ENCODE assay signal across 28 mouse cellular contexts in the genomic region with DNA sequence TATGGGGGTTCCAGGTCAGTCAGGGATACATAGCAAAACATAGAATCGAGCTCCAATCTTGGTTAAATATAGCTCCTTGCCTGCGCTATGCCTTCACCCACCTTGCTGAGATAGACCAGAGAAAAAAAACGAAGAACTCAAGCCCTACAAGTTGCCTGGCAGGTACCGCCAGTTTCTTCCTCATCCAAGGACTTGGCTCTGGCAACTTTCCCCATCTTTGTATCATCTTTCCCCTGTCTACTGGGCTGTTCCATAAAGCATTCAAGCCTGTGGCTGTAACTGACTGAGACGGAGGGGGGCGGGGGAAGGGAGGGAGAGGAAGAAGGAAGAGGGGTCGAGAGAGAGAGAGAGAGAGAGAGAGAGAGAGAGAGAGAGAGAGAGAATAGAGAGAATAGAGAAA.
DNase-seq lines count a peak whose midpoint lies in the region; ATAC-seq and TF ChIP-seq lines count a peak whose summit lies in the region.
"Had no signal": no experiment of that assay in that cellular context is flagged by ENCODE, and none has a peak within 500 bp of the region (broad histone marks: within the 10 kb centered on the region; RNA-seq: fewer than 3 reads in every experiment).

No protein-coding gene starts in this region.

- H3K4me3 ChIP-seq in embryonic facial prominence, embryonic 14.5 days (ENCODE audit: low read depth, low read length): no peak overlapping the region
- no peak overlapping the region for H3K4me3 ChIP-seq in embryonic facial prominence, embryonic 10.5 days
- H3K4me3 ChIP-seq in ES-Bruce4 (ENCODE audit: low read depth, low read length): peak overlapping the region; percentile 47
- H3K4me3 ChIP-seq: embryonic facial prominence, embryonic 12.5 days; erythroblast, embryonic 14.5 days; forebrain, embryonic 12.5 days; forebrain, embryonic 15.5 days; heart, adult 2 months; heart, embryonic 10.5 days; heart, embryonic 13.5 days had no signal

- no peaks in the 10 kb centered on the region; the same call in 1 of the 2 replicates for H3K4me1 ChIP-seq in embryonic facial prominence, embryonic 14.5 days (ENCODE audit: control insufficient read depth, insufficient read depth, low read length)
- peaks cover 13% of the 10 kb centered on the region for H3K4me1 ChIP-seq in embryonic facial prominence, embryonic 10.5 days
- H3K4me1 ChIP-seq in ES-Bruce4 (ENCODE audit: control insufficient read depth, insufficient read depth, low read length): peaks cover 4% of the 10 kb centered on the region

- TF ChIP-seq EP300 in ES-Bruce4 (IDR thresholded peaks at IDR 0.05; ENCODE audit: insufficient read depth, low read depth, low read length): no peak

- H3K9me3 ChIP-seq in embryonic facial prominence, embryonic 14.5 days (ENCODE audit: control insufficient read depth, low read length): no peaks in the 10 kb centered on the region
- no peaks in the 10 kb centered on the region for H3K9me3 ChIP-seq in embryonic facial prominence, embryonic 10.5 days
- no peaks in the 10 kb centered on the region for H3K9me3 ChIP-seq in ES-Bruce4 (replicated peaks; ENCODE audit: control insufficient read depth, insufficient read depth, low read length, poor library complexity, severe bottlenecking)
- H3K9me3 ChIP-seq: embryonic facial prominence, embryonic 12.5 days; forebrain, embryonic 12.5 days; forebrain, embryonic 15.5 days; heart, embryonic 10.5 days; heart, embryonic 13.5 days had no signal

- H3K36me3 ChIP-seq in embryonic facial prominence, embryonic 14.5 days (ENCODE audit: control insufficient read depth, insufficient read depth, low read length): no peaks in the 10 kb centered on the region
- H3K36me3 ChIP-seq in embryonic facial prominence, embryonic 10.5 days (replicated peaks): no peaks in the 10 kb centered on the region
- no peaks in the 10 kb centered on the region for H3K36me3 ChIP-seq in ES-Bruce4 (ENCODE audit: control insufficient read depth, insufficient read depth, low read length, poor library complexity, severe bottlenecking)
- H3K36me3 ChIP-seq: embryonic facial prominence, embryonic 12.5 days; forebrain, embryonic 12.5 days; forebrain, embryonic 15.5 days; heart, embryonic 10.5 days had no signal

- DNase-seq in embryonic facial prominence, embryonic 14.5 days (ENCODE audit: low spot score): peak; percentile 62
- DNase-seq in embryonic facial prominence, embryonic 10.5 days (ENCODE audit: low spot score): no peak
- peak; percentile 80 for DNase-seq in R1 (ENCODE audit: low read depth, low spot score)
- DNase-seq in cerebellum, adult 9-11 months: no peak
- DNase-seq in kidney, postnatal 25 days: no peak
- DNase-seq: adrenal gland, postnatal 14 days; B cell, adult 2 months; cerebellum, adult 11-12 months; cerebellum, adult 8-10 months; cerebellum, postnatal 14 days; gastrocnemius, postnatal 10 days; gastrocnemius, postnatal 36 days; heart, adult 2 months; heart, postnatal 14 days; heart, postnatal 4 days; kidney, adult 8-10 months had no signal

- no peak overlapping the region for H3K27ac ChIP-seq in embryonic facial prominence, embryonic 14.5 days (replicated peaks; ENCODE audit: low read depth, low read length)
- H3K27ac ChIP-seq in embryonic facial prominence, embryonic 10.5 days (replicated peaks): no peak overlapping the region
- peak overlapping the region; percentile 85 for H3K27ac ChIP-seq in ES-Bruce4 (ENCODE audit: insufficient read depth, low read length)
- H3K27ac ChIP-seq: embryonic facial prominence, embryonic 12.5 days; forebrain, embryonic 12.5 days; forebrain, embryonic 15.5 days; heart, adult 2 months; heart, embryonic 10.5 days; heart, embryonic 13.5 days; hindbrain, embryonic 14.5 days; hindbrain, postnatal 0 days had no signal

- ATAC-seq in embryonic facial prominence, embryonic 14.5 days (ENCODE audit: low read depth): peak; percentile 33; the same call in 1 of the 2 replicates
- ATAC-seq: forebrain, embryonic 15.5 days; hindbrain, postnatal 0 days; inflammation-experienced regulatory T-cells, adult 6 months; intestine, embryonic 16.5 days had no signal

- WGBS in embryonic facial prominence, embryonic 14.5 days: 74% methylated on average over 7 of the region's 7 CpGs
- WGBS in embryonic facial prominence, embryonic 10.5 days: 82% methylated on average over 7 of the region's 7 CpGs

- H3K4me2 ChIP-seq in embryonic facial prominence, embryonic 14.5 days (ENCODE audit: low read depth, low read length): no peak overlapping the region
- H3K4me2 ChIP-seq: embryonic facial prominence, embryonic 12.5 days; forebrain, embryonic 12.5 days; forebrain, embryonic 15.5 days; heart, embryonic 13.5 days; hindbrain, embryonic 14.5 days had no signal

- no peak for TF ChIP-seq CTCF in ES-Bruce4 (IDR thresholded peaks at IDR 0.05; ENCODE audit: low read depth, low read length)

- H3K9ac ChIP-seq in embryonic facial prominence, embryonic 14.5 days (ENCODE audit: low read depth, low read length): no peak overlapping the region
- 0 out of 2 replicates have a peak overlapping the region, but pooled peaks have one; percentile 36 for H3K9ac ChIP-seq in ES-Bruce4 (ENCODE audit: low read depth, poor library complexity, severe bottlenecking)
- H3K9ac ChIP-seq: embryonic facial prominence, embryonic 12.5 days; forebrain, embryonic 12.5 days; forebrain, embryonic 15.5 days; heart, embryonic 13.5 days; hindbrain, embryonic 14.5 days had no signal

- TF ChIP-seq POLR2A in ES-Bruce4 (IDR thresholded peaks at IDR 0.05; ENCODE audit: insufficient read depth, low read length): no peak

- no peaks in the 10 kb centered on the region for H3K27me3 ChIP-seq in embryonic facial prominence, embryonic 14.5 days (replicated peaks; ENCODE audit: control insufficient read depth, insufficient read depth, low read length)
- H3K27me3 ChIP-seq in embryonic facial prominence, embryonic 10.5 days (replicated peaks; ENCODE audit: low read depth, poor library complexity, severe bottlenecking): no peaks in the 10 kb centered on the region
- no peaks in the 10 kb centered on the region for H3K27me3 ChIP-seq in ES-Bruce4 (ENCODE audit: control insufficient read depth, insufficient read depth, low read length, poor library complexity, severe bottlenecking)
- H3K27me3 ChIP-seq: CH12.LX; embryonic facial prominence, embryonic 12.5 days; forebrain, embryonic 12.5 days; forebrain, embryonic 15.5 days; heart, embryonic 13.5 days had no signal

Comparison
In these comparisons a context has a peak if more than half of its experiments do, and no peak if none do; other contexts are left out.
1. DNase-seq: peak in embryonic facial prominence, embryonic 14.5 days (single experiment) and R1 (single experiment); none in embryonic facial prominence, embryonic 10.5 days (single experiment), cerebellum, adult 9-11 months (single experiment) and kidney, postnatal 25 days (0 of 2).